Mouse (Mus musculus) C2C12 (cell line): ENCODE data around the gene Ccn6. TPM values are rescaled to one million over a fixed set of nuclear protein-coding genes. Genes with fewer than 3 reads are reported as not detected.

ENCODE experiments used
- H3K27me3 ChIP-seq: one replicate; pipeline ENCODE4 v1.6.1; 2011; ENCODE audit not compliant: control insufficient read depth, insufficient read depth, insufficient read length
- H3K36me3 ChIP-seq: one replicate; pipeline ENCODE4 v1.6.1; 2011; ENCODE audit not compliant: control insufficient read depth, insufficient read depth
- H3K4me3 ChIP-seq: one replicate; pipeline ENCODE4 v1.5.1; 2011; ENCODE audit warnings: mild to moderate bottlenecking, control low read depth; ENCODE audit not compliant: poor library complexity, insufficient read depth, severe bottlenecking
- H3K79me2 ChIP-seq: one replicate; pipeline ENCODE4 v1.6.1; 2011; ENCODE audit not compliant: control insufficient read depth, insufficient read depth
- H3K79me3 ChIP-seq: one replicate; pipeline ENCODE4 v1.6.1; 2011; ENCODE audit warnings: low read depth, control low read depth
- H3ac ChIP-seq: one replicate; pipeline ENCODE3; 2011; ENCODE audit warnings: low read depth; ENCODE audit not compliant: control insufficient read depth, insufficient read length
- CEBPB ChIP-seq: IDR thresholded peaks from one replicate; pipeline ENCODE4 v1.6.1; 2011; ENCODE audit warnings: low read depth, mild to moderate bottlenecking, control low read depth, moderate library complexity
- CTCF ChIP-seq: IDR thresholded peaks from one replicate; pipeline ENCODE4 v1.5.1; 2011; ENCODE audit not compliant: control insufficient read depth, insufficient read depth, insufficient read length
- FOSL1 ChIP-seq: IDR thresholded peaks from one replicate; pipeline ENCODE4 v1.8.0; 2011; ENCODE audit warnings: mild to moderate bottlenecking, low read length; ENCODE audit not compliant: poor library complexity, insufficient read depth, severe bottlenecking
- MAX ChIP-seq: IDR thresholded peaks from one replicate; pipeline ENCODE4 v1.6.1; 2011; ENCODE audit warnings: mild to moderate bottlenecking, control low read depth
- MYOD1 ChIP-seq: IDR thresholded peaks from one replicate; pipeline ENCODE4 v1.6.1; 2011; ENCODE audit warnings: low read depth; ENCODE audit not compliant: control insufficient read depth, insufficient read length
- MYOG ChIP-seq: IDR thresholded peaks from one replicate; pipeline ENCODE4 v1.6.1; 2011; ENCODE audit not compliant: control insufficient read depth, insufficient read length; ENCODE audit errors: extremely low read depth
- USF1 ChIP-seq: IDR thresholded peaks from one replicate; pipeline ENCODE4 v1.6.1; 2011; ENCODE audit warnings: low read depth, mild to moderate bottlenecking, control low read depth, moderate library complexity
- polyA plus RNA-seq: library from polyadenylated mRNA; unstranded; fragments of >200 nt; fragmentation: generic; extraction: Trizol; gene quantifications from one replicate; pipeline ENCODE4 v1.2.1, GENCODE M21; 2012; ENCODE audit warnings: missing spikeins

Gene Ccn6
- polyA plus RNA-seq, 1 experiment = not detected

GRCm38 (mm10) chr10:39133462-39134310 lies 29.9 kb downstream of the Ccn6 start, which contains the start of the genes Fam229b and Tube1:
Fam229b (minus strand) TSS chr10:39133914.
Tube1 (plus strand) TSS chr10:39133976.
- Histone ChIP-seq H3ac (peak within 1 kb of the TSS; percentile 96), H3K79me3 (peaks cover 1% of the 10 kb centered on the region), H3K4me3 (peak within 1 kb of the TSS; percentile 90), H3K27me3 (no peaks in the 10 kb centered on the region), H3K79me2 (peaks cover 15% of the 10 kb centered on the region), H3K36me3 (peaks cover 13% of the 10 kb centered on the region)
- TF ChIP-seq MAX = peak; percentile 74
- no peak for TF ChIP-seq MYOG
- peak; percentile 47 for TF ChIP-seq CEBPB

GRCm38 (mm10) chr10:39121412-39121811 lies 42.2 kb downstream of the Ccn6 start:
- Histone ChIP-seq H3K4me3 (no peak overlapping the region), H3ac (no peak overlapping the region), H3K36me3 (no peaks in the 10 kb centered on the region), H3K27me3 (no peaks in the 10 kb centered on the region), H3K79me3 (no peaks in the 10 kb centered on the region), H3K79me2 (no peaks in the 10 kb centered on the region)
- TF ChIP-seq USF1 = peak; percentile 71
- TF ChIP-seq FOSL1 = no peak

- TF ChIP-seq FOSL1 (no peak), MYOD1 (no peak), MAX (no peak), USF1 (no peak), MYOG (no peak), CTCF (no peak), CEBPB (no peak)
- Histone ChIP-seq H3ac (no peak overlapping the region), H3K36me3 (no peaks in the 10 kb centered on the region), H3K79me3 (no peaks in the 10 kb centered on the region), H3K4me3 (no peak overlapping the region), H3K27me3 (no peaks in the 10 kb centered on the region), H3K79me2 (no peaks in the 10 kb centered on the region)
Observed at GRCm38 (mm10) chr10:39109489-39109874, 54.1 kb downstream of the Ccn6 start.

- Histone ChIP-seq H3K27me3 (no peaks in the 10 kb centered on the region), H3K79me2 (no peaks in the 10 kb centered on the region), H3K79me3 (no peaks in the 10 kb centered on the region), H3K4me3 (no peak overlapping the region), H3K36me3 (no peaks in the 10 kb centered on the region), H3ac (no peak overlapping the region)
- TF ChIP-seq MAX (no peak), CEBPB (no peak), MYOD1 (no peak)
Observed at GRCm38 (mm10) chr10:39108837-39109488, 54.6 kb downstream of the Ccn6 start.

GRCm38 (mm10) chr10:39106935-39107334 lies 56.7 kb downstream of the Ccn6 start:
- H3ac ChIP-seq = no peak overlapping the region
- TF ChIP-seq MYOD1 (no peak), MAX (no peak), FOSL1 (no peak), CEBPB (no peak), MYOG (no peak), CTCF (no peak), USF1 (no peak)
- H3K4me3 ChIP-seq = no peak overlapping the region
- H3K36me3 ChIP-seq = no peaks in the 10 kb centered on the region
- H3K27me3 ChIP-seq = no peaks in the 10 kb centered on the region
- no peaks in the 10 kb centered on the region for H3K79me2 ChIP-seq
- no peaks in the 10 kb centered on the region for H3K79me3 ChIP-seq

GRCm38 (mm10) chr10:39106413-39106812 lies 57.2 kb downstream of the Ccn6 start:
- H3K4me3 ChIP-seq = no peak overlapping the region
- no peaks in the 10 kb centered on the region for H3K36me3 ChIP-seq
- no peaks in the 10 kb centered on the region for H3K79me2 ChIP-seq
- TF ChIP-seq CTCF = no peak
- no peak for TF ChIP-seq USF1
- TF ChIP-seq MAX = no peak
- H3K79me3 ChIP-seq = no peaks in the 10 kb centered on the region
- no peaks in the 10 kb centered on the region for H3K27me3 ChIP-seq
- H3ac ChIP-seq = no peak overlapping the region
